Mouse (Mus musculus): ENCODE data around the gene Tgm2. TPM values are rescaled to one million over a fixed set of nuclear protein-coding genes. Genes with fewer than 3 reads are reported as not detected.

The Tgm2 gene
- polyA plus RNA-seq, 1 experiment from 2014 or later: 2.2 TPM

DNA sequence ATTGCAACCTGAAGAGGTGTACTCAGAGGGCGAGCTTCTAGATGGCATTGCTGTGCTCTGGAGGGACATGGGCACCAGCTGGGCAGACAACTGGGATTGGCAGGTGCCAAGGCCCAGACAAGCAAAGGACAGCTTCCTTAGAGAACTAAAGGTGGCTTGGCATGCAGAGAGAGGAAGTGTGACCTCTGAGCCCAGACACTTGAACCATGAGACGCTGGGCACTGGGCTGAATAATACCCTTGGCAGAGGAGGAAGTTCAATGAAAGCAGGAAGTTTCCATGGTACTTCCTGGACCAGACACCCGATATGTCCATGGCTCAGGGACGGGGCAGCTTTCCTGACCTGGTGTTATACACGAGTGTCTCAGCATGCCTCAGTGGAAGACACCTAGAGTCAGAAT is 28.2 kb upstream of the Tgm2 start:
- ATAC-seq (replicated peaks; ENCODE audit: insufficient number of reproducible peaks, low FRiP score, low TSS enrichment, low read depth): no peak
- H3K27me3 ChIP-seq (ENCODE audit: control insufficient read depth, insufficient read depth, low read length): no peaks in the 10 kb centered on the region
- no peak overlapping the region for H3K9ac ChIP-seq (replicated peaks; ENCODE audit: low read length)
- no peak overlapping the region for H3K4me2 ChIP-seq (ENCODE audit: low read depth, low read length)
- DNase-seq (ENCODE audit: low spot score): no peak
- no peak overlapping the region for H3K4me3 ChIP-seq (ENCODE audit: low read depth, low read length)
- peaks cover under 1% of the 10 kb centered on the region; the same call in 1 of the 2 replicates for H3K4me1 ChIP-seq (ENCODE audit: control insufficient read depth, insufficient read depth, low read length)
- H3K36me3 ChIP-seq (replicated peaks; ENCODE audit: control insufficient read depth, insufficient read depth, low read depth, low read length): no peaks in the 10 kb centered on the region
- no peaks in the 10 kb centered on the region for H3K9me3 ChIP-seq (replicated peaks; ENCODE audit: control insufficient read depth, low read length)
- 77% methylated on average over 5 of the region's 5 CpGs for WGBS
- no peak overlapping the region for H3K27ac ChIP-seq (replicated peaks; ENCODE audit: low read depth, low read length)

DNA sequence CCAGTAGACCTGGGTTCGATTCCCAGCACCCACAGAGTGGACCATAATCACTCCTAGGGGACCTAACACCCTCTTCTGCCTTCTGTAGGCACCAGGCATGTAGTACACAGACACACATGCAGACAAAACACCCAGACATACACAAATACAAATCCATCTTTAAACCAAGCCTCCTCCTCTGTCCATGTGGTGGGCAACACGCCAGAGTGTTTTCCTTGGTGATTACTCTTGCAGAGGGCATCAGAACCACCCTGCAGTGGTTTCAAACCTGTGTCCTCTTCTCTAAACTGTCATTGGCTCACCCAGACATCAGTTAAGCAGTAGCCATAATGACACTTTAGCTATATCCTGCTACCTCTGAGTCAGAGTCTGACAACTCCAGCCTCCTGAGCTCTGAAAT is 24.2 kb upstream of the Tgm2 start:
- 88% methylated on average over 2 of the region's 2 CpGs for WGBS
- DNase-seq (ENCODE audit: low spot score) (no peak), ATAC-seq (replicated peaks; ENCODE audit: insufficient number of reproducible peaks, low FRiP score, low TSS enrichment, low read depth) (no peak)
- Histone ChIP-seq H3K4me3 (ENCODE audit: low read depth, low read length) (no peak overlapping the region), H3K9me3 (replicated peaks; ENCODE audit: control insufficient read depth, low read length) (no peaks in the 10 kb centered on the region), H3K27ac (replicated peaks; ENCODE audit: low read depth, low read length) (no peak overlapping the region), H3K27me3 (ENCODE audit: control insufficient read depth, insufficient read depth, low read length) (no peaks in the 10 kb centered on the region), H3K36me3 (replicated peaks; ENCODE audit: control insufficient read depth, insufficient read depth, low read depth, low read length) (no peaks in the 10 kb centered on the region), H3K4me2 (ENCODE audit: low read depth, low read length) (no peak overlapping the region), H3K9ac (replicated peaks; ENCODE audit: low read length) (no peak overlapping the region), H3K4me1 (ENCODE audit: control insufficient read depth, insufficient read depth, low read length) (no peaks in the 10 kb centered on the region)

GRCm38 (mm10) chr2:158169771-158170170 is 23.5 kb upstream of the Tgm2 start:
- Histone ChIP-seq H3K9me3 (replicated peaks; ENCODE audit: control insufficient read depth, low read length) (no peaks in the 10 kb centered on the region), H3K9ac (replicated peaks; ENCODE audit: low read length) (no peak overlapping the region), H3K36me3 (replicated peaks; ENCODE audit: control insufficient read depth, insufficient read depth, low read depth, low read length) (no peaks in the 10 kb centered on the region), H3K27me3 (ENCODE audit: control insufficient read depth, insufficient read depth, low read length) (no peaks in the 10 kb centered on the region), H3K4me3 (ENCODE audit: low read depth, low read length) (no peak overlapping the region), H3K4me2 (ENCODE audit: low read depth, low read length) (no peak overlapping the region), H3K4me1 (ENCODE audit: control insufficient read depth, insufficient read depth, low read length) (no peaks in the 10 kb centered on the region), H3K27ac (replicated peaks; ENCODE audit: low read depth, low read length) (no peak overlapping the region)
- DNase-seq (ENCODE audit: low spot score) (no peak), ATAC-seq (replicated peaks; ENCODE audit: insufficient number of reproducible peaks, low FRiP score, low TSS enrichment, low read depth) (no peak)
- 87% methylated on average over 7 of the region's 7 CpGs for WGBS

- Histone ChIP-seq H3K4me3 (ENCODE audit: low read depth, low read length) (no peak overlapping the region), H3K9ac (replicated peaks; ENCODE audit: low read length) (no peak overlapping the region), H3K9me3 (replicated peaks; ENCODE audit: control insufficient read depth, low read length) (no peaks in the 10 kb centered on the region), H3K36me3 (replicated peaks; ENCODE audit: control insufficient read depth, insufficient read depth, low read depth, low read length) (no peaks in the 10 kb centered on the region), H3K4me1 (ENCODE audit: control insufficient read depth, insufficient read depth, low read length) (no peaks in the 10 kb centered on the region), H3K27me3 (ENCODE audit: control insufficient read depth, insufficient read depth, low read length) (no peaks in the 10 kb centered on the region), H3K4me2 (ENCODE audit: low read depth, low read length) (no peak overlapping the region), H3K27ac (replicated peaks; ENCODE audit: low read depth, low read length) (no peak overlapping the region)
- ATAC-seq (replicated peaks; ENCODE audit: insufficient number of reproducible peaks, low FRiP score, low TSS enrichment, low read depth): no peak
- DNase-seq (ENCODE audit: low spot score): no peak
- 79% methylated on average over 6 of the region's 6 CpGs for WGBS
These were observed 23.1 kb upstream of the Tgm2 start for GRCm38 (mm10) chr2:158169351-158169750.

GRCm38 (mm10) chr2:158168741-158169211 is 22.5 kb upstream of the Tgm2 start:
- H3K4me1 ChIP-seq (ENCODE audit: control insufficient read depth, insufficient read depth, low read length): no peaks in the 10 kb centered on the region
- H3K4me3 ChIP-seq (ENCODE audit: low read depth, low read length): no peak overlapping the region
- no peaks in the 10 kb centered on the region for H3K36me3 ChIP-seq (replicated peaks; ENCODE audit: control insufficient read depth, insufficient read depth, low read depth, low read length)
- no peaks in the 10 kb centered on the region for H3K27me3 ChIP-seq (ENCODE audit: control insufficient read depth, insufficient read depth, low read length)
- H3K9me3 ChIP-seq (replicated peaks; ENCODE audit: control insufficient read depth, low read length): no peaks in the 10 kb centered on the region
- no peak overlapping the region for H3K27ac ChIP-seq (replicated peaks; ENCODE audit: low read depth, low read length)
- no peak overlapping the region for H3K4me2 ChIP-seq (ENCODE audit: low read depth, low read length)
- no peak for DNase-seq (ENCODE audit: low spot score)
- no peak for ATAC-seq (replicated peaks; ENCODE audit: insufficient number of reproducible peaks, low FRiP score, low TSS enrichment, low read depth)
- H3K9ac ChIP-seq (replicated peaks; ENCODE audit: low read length): no peak overlapping the region
- WGBS: 72% methylated on average over 8 of the region's 8 CpGs

DNA sequence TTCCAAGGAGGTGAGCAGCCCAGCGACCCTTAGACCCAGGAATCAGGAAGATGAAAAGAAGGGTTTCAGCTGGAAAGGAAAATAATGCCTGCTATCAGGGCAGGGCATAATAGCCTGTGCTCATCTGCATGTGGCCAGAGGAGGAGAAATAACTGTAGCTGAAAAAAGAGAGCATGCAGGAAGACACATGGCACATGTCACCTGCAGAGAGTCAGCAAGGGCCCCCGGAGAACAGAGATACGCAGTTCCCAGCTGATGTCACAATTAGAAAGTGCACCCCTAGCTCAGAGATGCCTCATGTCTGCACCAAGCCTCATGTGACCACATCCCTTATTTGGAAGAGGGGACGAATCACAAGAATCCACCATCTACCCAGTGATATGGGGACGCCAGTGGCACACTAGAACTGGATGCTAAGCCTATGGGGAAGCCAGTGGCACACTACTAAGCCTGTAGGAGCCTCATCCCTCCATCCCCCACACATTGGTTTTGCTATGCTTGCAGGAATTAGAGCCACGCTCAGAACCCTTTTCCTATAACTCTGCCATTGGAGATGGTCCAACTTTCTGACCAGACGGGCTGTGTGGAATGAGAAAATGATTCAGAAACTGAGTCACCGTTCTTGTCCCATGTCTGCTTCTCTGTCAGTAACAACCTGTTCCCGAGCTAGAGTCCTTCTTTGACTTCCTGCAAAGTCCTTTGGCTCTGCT is 21.4 kb upstream of the Tgm2 start:
- WGBS: 73% methylated on average over 9 of the region's 9 CpGs
- H3K27me3 ChIP-seq (ENCODE audit: control insufficient read depth, insufficient read depth, low read length): no peaks in the 10 kb centered on the region
- H3K4me2 ChIP-seq (ENCODE audit: low read depth, low read length): no peak overlapping the region
- ATAC-seq (replicated peaks; ENCODE audit: insufficient number of reproducible peaks, low FRiP score, low TSS enrichment, low read depth) (no peak), DNase-seq (ENCODE audit: low spot score) (no peak)
- H3K9me3 ChIP-seq (replicated peaks; ENCODE audit: control insufficient read depth, low read length): no peaks in the 10 kb centered on the region
- no peaks in the 10 kb centered on the region for H3K4me1 ChIP-seq (ENCODE audit: control insufficient read depth, insufficient read depth, low read length)
- H3K9ac ChIP-seq (replicated peaks; ENCODE audit: low read length): no peak overlapping the region
- H3K27ac ChIP-seq (replicated peaks; ENCODE audit: low read depth, low read length): no peak overlapping the region
- H3K36me3 ChIP-seq (replicated peaks; ENCODE audit: control insufficient read depth, insufficient read depth, low read depth, low read length): no peaks in the 10 kb centered on the region
- no peak overlapping the region for H3K4me3 ChIP-seq (ENCODE audit: low read depth, low read length)

DNA sequence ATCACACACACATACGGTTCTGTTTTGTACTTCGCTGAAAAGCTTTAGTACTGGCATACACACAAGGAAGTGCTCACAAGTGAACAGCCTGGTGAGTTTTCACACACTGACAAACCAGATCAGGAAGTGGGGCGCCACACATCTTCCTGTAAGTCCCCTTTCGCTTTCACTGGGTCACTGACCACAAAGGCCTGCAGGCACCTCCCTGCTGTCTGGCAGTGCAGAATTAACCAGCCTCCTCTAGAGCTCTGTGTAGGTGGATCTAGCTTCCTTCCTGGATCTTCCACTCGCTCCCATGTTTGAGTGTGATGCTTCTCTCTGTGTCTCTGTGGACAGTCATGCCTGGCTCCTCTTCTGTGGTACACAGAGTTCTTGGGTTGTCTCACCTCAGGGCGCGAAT is 20.4 kb upstream of the Tgm2 start:
- H3K4me2 ChIP-seq (ENCODE audit: low read depth, low read length): no peak overlapping the region
- H3K27ac ChIP-seq (replicated peaks; ENCODE audit: low read depth, low read length): no peak overlapping the region
- H3K4me3 ChIP-seq (ENCODE audit: low read depth, low read length): no peak overlapping the region
- H3K9ac ChIP-seq (replicated peaks; ENCODE audit: low read length): no peak overlapping the region
- DNase-seq (ENCODE audit: low spot score): no peak
- H3K27me3 ChIP-seq (ENCODE audit: control insufficient read depth, insufficient read depth, low read length): no peaks in the 10 kb centered on the region
- ATAC-seq (replicated peaks; ENCODE audit: insufficient number of reproducible peaks, low FRiP score, low TSS enrichment, low read depth): no peak
- 72% methylated on average over 7 of the region's 7 CpGs for WGBS
- H3K9me3 ChIP-seq (replicated peaks; ENCODE audit: control insufficient read depth, low read length): no peaks in the 10 kb centered on the region
- no peaks in the 10 kb centered on the region for H3K36me3 ChIP-seq (replicated peaks; ENCODE audit: control insufficient read depth, insufficient read depth, low read depth, low read length)
- no peaks in the 10 kb centered on the region for H3K4me1 ChIP-seq (ENCODE audit: control insufficient read depth, insufficient read depth, low read length)

GRCm38 (mm10) chr2:158165776-158166175 is 19.5 kb upstream of the Tgm2 start:
- WGBS: 81% methylated on average over 4 of the region's 4 CpGs
- Histone ChIP-seq H3K36me3 (replicated peaks; ENCODE audit: control insufficient read depth, insufficient read depth, low read depth, low read length) (no peaks in the 10 kb centered on the region), H3K9me3 (replicated peaks; ENCODE audit: control insufficient read depth, low read length) (no peaks in the 10 kb centered on the region), H3K9ac (replicated peaks; ENCODE audit: low read length) (no peak overlapping the region), H3K27ac (replicated peaks; ENCODE audit: low read depth, low read length) (no peak overlapping the region), H3K27me3 (ENCODE audit: control insufficient read depth, insufficient read depth, low read length) (no peaks in the 10 kb centered on the region), H3K4me1 (ENCODE audit: control insufficient read depth, insufficient read depth, low read length) (no peaks in the 10 kb centered on the region), H3K4me2 (ENCODE audit: low read depth, low read length) (no peak overlapping the region), H3K4me3 (ENCODE audit: low read depth, low read length) (no peak overlapping the region)
- ATAC-seq (replicated peaks; ENCODE audit: insufficient number of reproducible peaks, low FRiP score, low TSS enrichment, low read depth): no peak
- no peak for DNase-seq (ENCODE audit: low spot score)

Data from embryonic facial prominence, embryonic 11.5 days (tissue).